Mouse (Mus musculus) testis, adult 2 months (tissue): ENCODE data around the gene Msx2.

ENCODE experiments used
- CTCF ChIP-seq: fragments of 200-500 bp; IDR thresholded peaks from 2 replicates; pipeline ENCODE4 v1.5.1; 2012; ENCODE audit warnings: low read depth, mild to moderate bottlenecking, inconsistent platforms, low read length, moderate library complexity; ENCODE audit not compliant: control insufficient read depth, insufficient read depth, insufficient replicate concordance
- POLR2A ChIP-seq: fragments of 200-500 bp; IDR thresholded peaks from 2 replicates; pipeline ENCODE4 v1.6.1; 2012; ENCODE audit warnings: low read depth, mild to moderate bottlenecking, inconsistent platforms, low read length, moderate library complexity; ENCODE audit not compliant: control insufficient read depth

- TF ChIP-seq CTCF (no peak), POLR2A (no peak)
These were observed 9.8 kb downstream of the Msx2 start for GRCm38 (mm10) chr13:53463037-53463436.
